Mouse (Mus musculus): ENCODE data around the gene Vmn2r87. TPM values are rescaled to one million over a fixed set of nuclear protein-coding genes. Genes with fewer than 3 reads are reported as not detected.

Vmn2r87 gene
- not detected in 2 replicates for polyA plus RNA-seq (2012; rRNA removed)

GRCm38 (mm10) chr10:130497296-130497695 is at the start of gene Vmn2r87:
Vmn2r87 (minus strand) TSS chr10:130497396.

GRCm38 (mm10) chr10:130455950-130456349 is 41.2 kb downstream of the Vmn2r87 start, which contains the start of gene Vmn2r86:
Vmn2r86 (minus strand) TSS chr10:130456050.

GRCm38 (mm10) chr10:130429603-130430002 is 67.6 kb downstream of the Vmn2r87 start, which contains the start of gene Vmn2r85:
Vmn2r85 (minus strand) TSS chr10:130429703.

Other genes starting within 250 kb of the Vmn2r87 start
- not detected in 2 replicates for gene Neurod4, start 217.2 kb downstream of the Vmn2r87 start, polyA plus RNA-seq (2012; rRNA removed)
- gene Tespa1, start 174.5 kb downstream of the Vmn2r87 start, polyA plus RNA-seq (2012; rRNA removed), result 0.08 and 0.09 TPM in 2 replicates
- not detected in 2 replicates for gene Vmn2r84, start 103.1 kb downstream of the Vmn2r87 start, polyA plus RNA-seq (2012; rRNA removed)
- not detected in 2 replicates for gene Vmn2r85, start 67.7 kb downstream of the Vmn2r87 start, polyA plus RNA-seq (2012; rRNA removed)
- not detected in 2 replicates for gene Vmn2r86, start 41.3 kb downstream of the Vmn2r87 start, polyA plus RNA-seq (2012; rRNA removed)

Data from ovary, adult 2 months (tissue).